Mouse (Mus musculus) ovary, postnatal 10 days (tissue): ENCODE measurements around the gene Rnf224.
A peak's percentile ranks its signal among the peaks of the same experiment; 100 is the strongest.

ENCODE experiments used
- DNase-seq: peaks from one replicate; pipeline ENCODE4 v3.0.0; 2022; ENCODE audit warnings: low spot score

Gene Rnf224

GRCm38 (mm10) chr2:25225811-25226379 lies 10.7 kb downstream of the Rnf224 start:
- no peak for DNase-seq

- DNase-seq = peak; percentile 87
Measured at GRCm38 (mm10) chr2:25224766-25225752, 11.5 kb downstream of the Rnf224 start.

GRCm38 (mm10) chr2:25224492-25224765 lies 12.2 kb downstream of the Rnf224 start, which contains the start of gene Tubb4b:
Gene Tubb4b (minus strand): TSS chr2:25224702.
- no peak for DNase-seq

GRCm38 (mm10) chr2:25223681-25224491 lies 12.7 kb downstream of the Rnf224 start:
- peak; percentile 30 for DNase-seq

- DNase-seq = no peak
Measured at GRCm38 (mm10) chr2:25221331-25221772, 15.2 kb downstream of the Rnf224 start.

- DNase-seq = no peak
Measured at GRCm38 (mm10) chr2:25218445-25218844, 18.1 kb downstream of the Rnf224 start, which contains the start of gene Fam166a. Gene Fam166a (plus strand): TSS chr2:25218745.

GRCm38 (mm10) chr2:25217666-25218065 lies 18.9 kb downstream of the Rnf224 start:
- no peak for DNase-seq

GRCm38 (mm10) chr2:25214444-25214843 lies 22.1 kb downstream of the Rnf224 start, which contains the start of gene Stpg3:
Gene Stpg3 (minus strand): TSS chr2:25214637.
- DNase-seq = no peak

- no peak for DNase-seq
Measured at GRCm38 (mm10) chr2:25213266-25213865, 23.2 kb downstream of the Rnf224 start.

GRCm38 (mm10) chr2:25211121-25211670 lies 25.4 kb downstream of the Rnf224 start, which contains the start of gene Nelfb:
Gene Nelfb (minus strand): TSS chr2:25211489.
- peak; percentile 90 for DNase-seq

GRCm38 (mm10) chr2:25210686-25211085 lies 25.9 kb downstream of the Rnf224 start:
- DNase-seq = no peak

GRCm38 (mm10) chr2:25207593-25207992 lies 29.0 kb downstream of the Rnf224 start:
- DNase-seq = no peak

- DNase-seq = no peak
Measured at GRCm38 (mm10) chr2:25203631-25204214, 32.9 kb downstream of the Rnf224 start.

GRCm38 (mm10) chr2:25200631-25201030 lies 36.0 kb downstream of the Rnf224 start:
- DNase-seq = no peak

- DNase-seq = no peak
Measured at GRCm38 (mm10) chr2:25197946-25198345, 38.6 kb downstream of the Rnf224 start.

- no peak for DNase-seq
Measured at GRCm38 (mm10) chr2:25197191-25197590, 39.4 kb downstream of the Rnf224 start.

GRCm38 (mm10) chr2:25196172-25196954 lies 40.2 kb downstream of the Rnf224 start, which contains the start of gene Tor4a:
Gene Tor4a (minus strand): TSS chr2:25196886.
- peak; percentile 60 for DNase-seq

GRCm38 (mm10) chr2:25195211-25196156 lies 41.1 kb downstream of the Rnf224 start:
- DNase-seq = no peak
